Mouse (Mus musculus) ES-E14 (cell line): Measurements from ENCODE around the gene Rpa1. TPM values are rescaled to one million over a fixed set of nuclear protein-coding genes. Genes with fewer than 3 reads are reported as not detected.

Experiments
- DNase-seq: peaks from one replicate; pipeline ENCODE4 v3.0.0-alpha.2; 2013; ENCODE audit warnings: low read depth, low spot score
- H3K27ac ChIP-seq: 2 replicates; pipeline ENCODE4 v1.5.1; 2012; ENCODE audit warnings: low read depth, mild to moderate bottlenecking, low read length, moderate library complexity, mixed read lengths; ENCODE audit not compliant: poor library complexity, insufficient read depth, severe bottlenecking
- H3K36me3 ChIP-seq: 2 replicates; pipeline ENCODE4 v1.6.1; 2012; ENCODE audit warnings: mild to moderate bottlenecking, low read length, moderate library complexity, mixed read lengths; ENCODE audit not compliant: control insufficient read depth, poor library complexity, insufficient read depth, severe bottlenecking
- H3K4me1 ChIP-seq, 2 experiments: fragments of 150-350 bp in 1 of 2; sonication (generic) in 1 of 2; 2 replicates each; pipeline ENCODE4 v1.6.1; 2012; ENCODE audit warnings: low read length in 2 of 2, mild to moderate bottlenecking in 1 of 2, mixed read lengths in 1 of 2; ENCODE audit not compliant: control insufficient read depth in 2 of 2, insufficient read depth in 2 of 2, poor library complexity in 1 of 2
- H3K4me3 ChIP-seq, 2 experiments: fragments of 150-350 bp in 1 of 2; sonication (generic) in 1 of 2; 2 replicates each; pipeline ENCODE4 v1.5.1; 2012; ENCODE audit warnings: low read length in 2 of 2, low read depth in 1 of 2, mild to moderate bottlenecking in 1 of 2, mixed read lengths in 1 of 2; ENCODE audit not compliant: insufficient read depth in 1 of 2, poor library complexity in 1 of 2, severe bottlenecking in 1 of 2
- H3K9ac ChIP-seq: 2 replicates; pipeline ENCODE4 v1.6.1; 2012; ENCODE audit warnings: low read depth, mild to moderate bottlenecking, low read length, mixed read lengths; ENCODE audit not compliant: poor library complexity, insufficient read depth, severe bottlenecking
- H3K9me3 ChIP-seq: fragments of 150-350 bp; sonication (generic); 2 replicates; pipeline ENCODE4 v1.6.1; 2012; ENCODE audit warnings: low read depth, mild to moderate bottlenecking, low read length; ENCODE audit not compliant: control insufficient read depth, insufficient read depth
- CHD2 ChIP-seq: IDR thresholded peaks from 2 replicates; pipeline ENCODE4 v1.6.1; 2014; ENCODE audit warnings: mild to moderate bottlenecking, low read depth, low read length, inconsistent platforms
- HCFC1 ChIP-seq: IDR thresholded peaks from 2 replicates; pipeline ENCODE4 v1.6.1; 2012; ENCODE audit warnings: low read length, inconsistent platforms, borderline replicate concordance; ENCODE audit not compliant: insufficient read depth
- MAFK ChIP-seq: IDR thresholded peaks from 2 replicates; pipeline ENCODE4 v1.6.1; 2014; ENCODE audit warnings: mild to moderate bottlenecking, low read depth, low read length, inconsistent platforms; ENCODE audit not compliant: insufficient read depth
- ZC3H11A ChIP-seq: IDR thresholded peaks from 2 replicates; pipeline ENCODE4 v1.6.1; 2012; ENCODE audit warnings: low read depth, mild to moderate bottlenecking, inconsistent platforms, low read length, borderline replicate concordance
- ZNF384 ChIP-seq: IDR thresholded peaks from 2 replicates; pipeline ENCODE4 v1.6.1; 2012; ENCODE audit warnings: low read depth, low read length, inconsistent platforms
- in situ Hi-C, 2 experiments: fragments of 600-800 bp; cut with MboI; formaldehyde crosslinking; loops; one replicate each; pipeline ENCODE4 v1.15.1; 2025; ENCODE audit warnings: low sequenced_read_pairs in 2 of 2, inconsistent platforms in 1 of 2; ENCODE audit not compliant: unreplicated experiment in 2 of 2
- total RNA-seq: library from RNA; depleted of rRNA; stranded (reverse); fragments of 300-350 nt; gene quantifications from 2 replicates; pipeline ENCODE4 v1.2.3, GENCODE M21; 2012

Rpa1 gene
- total RNA-seq, 1 experiment: 317 TPM

DNA sequence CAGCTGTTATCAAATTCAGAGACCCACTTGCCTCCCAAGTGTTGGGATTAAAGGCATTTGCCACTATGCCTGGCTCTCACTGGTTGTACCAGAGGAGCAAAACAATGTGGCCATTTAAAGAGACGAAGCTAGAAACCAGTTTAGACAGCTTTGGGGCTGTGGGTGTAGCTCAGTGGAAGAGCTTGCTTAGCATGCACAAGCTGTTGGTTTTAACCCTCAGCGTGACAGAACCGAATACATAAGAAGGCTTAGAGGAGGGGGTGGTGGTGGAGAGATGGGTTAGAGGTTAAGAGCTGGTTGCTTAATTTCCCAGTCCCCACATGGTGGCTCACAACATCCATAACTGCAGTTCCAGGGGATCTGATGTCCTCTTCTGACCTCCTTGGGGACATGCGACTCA is 39.5 kb downstream of the Rpa1 start:
- Histone ChIP-seq H3K9ac (no peak overlapping the region), H3K9me3 (no peaks in the 10 kb centered on the region), H3K4me3 (no peak overlapping the region), H3K27ac (no peak overlapping the region), H3K36me3 (peaks cover 74% of the 10 kb centered on the region), H3K4me1 (no peaks in the 10 kb centered on the region)
- no peak for TF ChIP-seq CHD2
- TF ChIP-seq HCFC1: no peak
- TF ChIP-seq MAFK: no peak
- TF ChIP-seq ZNF384: no peak
- TF ChIP-seq ZC3H11A: no peak
- in situ Hi-C loops: no loop called here
- DNase-seq: no peak

DNA sequence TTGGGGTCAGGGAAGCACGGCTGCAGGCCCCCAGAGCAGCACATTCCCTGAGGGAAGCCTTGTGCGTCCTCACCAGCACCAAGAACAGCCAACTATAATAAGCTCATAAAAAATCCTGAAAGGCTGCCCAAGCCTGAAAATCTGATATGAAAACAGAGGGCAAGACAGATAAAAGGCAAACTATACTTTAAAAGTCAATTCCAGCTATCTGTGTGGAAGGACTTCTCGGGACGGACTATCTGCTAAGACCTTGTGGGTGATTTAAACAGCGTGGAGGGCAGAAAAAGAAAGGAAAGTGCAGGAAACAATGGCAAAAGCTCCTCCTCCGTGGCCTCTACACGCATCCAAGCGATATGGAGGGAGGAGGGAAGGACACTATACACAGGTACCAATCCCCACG is 43.3 kb downstream of the Rpa1 start:
- TF ChIP-seq HCFC1: no peak
- TF ChIP-seq CHD2: no peak
- no peak for TF ChIP-seq ZC3H11A
- no peak for TF ChIP-seq ZNF384
- TF ChIP-seq MAFK: no peak
- DNase-seq: no peak
- H3K4me1 ChIP-seq: no peaks in the 10 kb centered on the region
- H3K36me3 ChIP-seq: peaks cover 72% of the 10 kb centered on the region
- H3K9ac ChIP-seq: no peak overlapping the region
- no peak overlapping the region for H3K27ac ChIP-seq
- no peak overlapping the region for H3K4me3 ChIP-seq
- in situ Hi-C loops: no loop called here
- H3K9me3 ChIP-seq: no peaks in the 10 kb centered on the region

DNA sequence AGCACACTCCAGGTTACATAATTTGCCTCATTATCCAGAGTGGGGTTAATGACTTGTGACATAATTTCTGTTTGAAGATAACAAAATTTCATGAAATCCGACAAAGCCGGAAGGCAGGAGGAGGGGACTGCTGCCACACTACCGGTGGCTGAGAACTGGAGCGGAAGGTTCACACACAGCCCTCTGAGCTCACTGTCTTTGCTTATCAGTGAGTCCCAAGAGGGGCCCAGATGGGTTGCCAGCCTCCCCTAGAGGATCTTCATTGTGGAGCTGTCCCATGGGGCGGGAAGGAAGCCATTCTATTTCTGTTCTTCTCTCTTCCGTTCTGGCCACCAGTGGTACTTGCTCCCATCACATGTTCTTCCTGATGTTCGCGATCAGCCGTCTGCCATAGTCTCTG is 47.2 kb downstream of the Rpa1 start:
- Histone ChIP-seq H3K9ac (no peak overlapping the region), H3K4me1 (no peaks in the 10 kb centered on the region), H3K9me3 (no peaks in the 10 kb centered on the region), H3K4me3 (no peak overlapping the region), H3K36me3 (peaks cover 49% of the 10 kb centered on the region), H3K27ac (no peak overlapping the region)
- in situ Hi-C loops: no loop called here
- TF ChIP-seq ZNF384 (no peak), CHD2 (no peak), HCFC1 (no peak), ZC3H11A (no peak), MAFK (no peak)
- no peak for DNase-seq

DNA sequence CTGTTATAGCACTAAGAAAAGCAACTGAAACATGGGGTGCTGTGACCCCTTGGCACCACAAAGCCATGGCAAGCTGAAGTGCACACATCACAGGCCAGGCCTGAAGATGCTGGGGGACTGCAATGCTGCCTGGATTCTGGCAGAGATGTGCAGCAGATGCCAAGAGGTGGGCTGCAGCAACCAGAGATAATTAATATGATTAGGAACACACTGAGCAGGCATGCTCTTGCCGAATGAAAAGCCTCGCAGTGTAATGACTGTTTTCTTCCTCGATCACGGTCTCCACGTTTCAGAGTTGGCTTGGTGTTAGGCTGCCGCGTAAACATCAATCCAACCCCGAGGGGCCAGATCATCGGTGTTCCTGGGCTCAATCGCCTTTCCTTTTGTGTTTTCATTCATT is 48.3 kb downstream of the Rpa1 start:
- Histone ChIP-seq H3K9me3 (no peaks in the 10 kb centered on the region), H3K36me3 (peaks cover 41% of the 10 kb centered on the region), H3K27ac (no peak overlapping the region), H3K4me3 (no peak overlapping the region), H3K9ac (no peak overlapping the region), H3K4me1 (no peaks in the 10 kb centered on the region)
- TF ChIP-seq ZC3H11A (no peak), MAFK (no peak), CHD2 (no peak), ZNF384 (no peak), HCFC1 (no peak)
- in situ Hi-C loops: no loop called here
- DNase-seq: no peak

DNA sequence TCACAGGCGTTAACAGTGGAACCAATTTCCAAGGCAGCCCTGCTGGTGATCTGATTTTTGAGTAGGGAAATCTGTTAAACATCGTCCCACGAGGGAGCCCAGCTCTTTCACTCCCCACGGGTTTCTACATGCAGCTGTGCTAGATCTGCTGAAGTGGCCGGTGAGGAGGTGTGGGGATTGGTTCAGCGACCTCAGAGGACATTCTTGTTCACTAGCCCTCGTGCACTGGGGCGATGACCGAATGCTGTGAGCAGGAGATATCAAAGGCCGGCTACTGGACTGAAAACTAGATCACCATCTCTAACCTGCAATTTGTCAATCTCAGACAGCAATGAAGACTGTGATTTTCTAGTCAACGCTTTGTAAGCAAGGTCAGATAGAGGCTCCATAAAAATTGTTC is 49.6 kb downstream of the Rpa1 start:
- TF ChIP-seq HCFC1: no peak
- no peak for TF ChIP-seq ZNF384
- no peak for TF ChIP-seq CHD2
- no peak for TF ChIP-seq ZC3H11A
- no peak for TF ChIP-seq MAFK
- in situ Hi-C loops: no loop called here
- Histone ChIP-seq H3K36me3 (peaks cover 36% of the 10 kb centered on the region), H3K9me3 (no peaks in the 10 kb centered on the region), H3K27ac (no peak overlapping the region), H3K4me1 (peaks cover 0 to 2% of the 10 kb centered on the region in 2 experiments; a peak in 1 of 4 replicates), H3K4me3 (no peak overlapping the region), H3K9ac (no peak overlapping the region)
- DNase-seq: no peak
